Mouse (Mus musculus) cortical plate, adult 2 months (tissue): ENCODE measurements around the gene Map3k7. TPM values are rescaled to one million over a fixed set of nuclear protein-coding genes. Genes with fewer than 3 reads are reported as not detected.

ENCODE experiments used
- H3K27ac ChIP-seq: fragments of 200-500 bp; 2 replicates; pipeline ENCODE4 v1.5.1; 2012; ENCODE audit warnings: low read length, control low read depth, inconsistent platforms; ENCODE audit not compliant: insufficient read depth
- H3K4me1 ChIP-seq: fragments of 200-500 bp; 2 replicates; pipeline ENCODE4 v1.6.1; 2011; ENCODE audit warnings: low read length; ENCODE audit not compliant: control insufficient read depth, insufficient read depth
- H3K4me3 ChIP-seq: fragments of 200-500 bp; 2 replicates; pipeline ENCODE4 v1.5.1; 2011; ENCODE audit warnings: mild to moderate bottlenecking, low read length, control low read depth; ENCODE audit not compliant: insufficient read depth
- CTCF ChIP-seq: fragments of 200-500 bp; IDR thresholded peaks from 2 replicates; pipeline ENCODE4 v1.5.1; 2011; ENCODE audit warnings: mild to moderate bottlenecking, control low read depth, low read length; ENCODE audit not compliant: insufficient read depth; ENCODE audit errors: extremely low read depth
- POLR2A ChIP-seq: fragments of 200-500 bp; IDR thresholded peaks from 2 replicates; pipeline ENCODE4 v1.6.1; 2011; ENCODE audit warnings: mild to moderate bottlenecking, low read length, control low read depth; ENCODE audit not compliant: insufficient read depth; ENCODE audit errors: extremely low read depth
- polyA plus RNA-seq: library from polyadenylated mRNA; depleted of rRNA; stranded (reverse); fragments of >200 nt; gene quantifications from 2 replicates; pipeline ENCODE4 v1.2.3, GENCODE M21; 2012

Map3k7 gene
- polyA plus RNA-seq, 1 experiment = 35.7 TPM

- Histone ChIP-seq H3K4me3 (peak overlapping the region; percentile 59; the same call in 1 of the 2 replicates), H3K27ac (no peak overlapping the region), H3K4me1 (no peaks in the 10 kb centered on the region)
- no peak for TF ChIP-seq CTCF
- no peak for TF ChIP-seq POLR2A
Measured at GRCm38 (mm10) chr4:31936911-31937375, 27.0 kb upstream of the Map3k7 start.

GRCm38 (mm10) chr4:31937376-31938281, 26.3 kb upstream of the Map3k7 start:
- no peak for TF ChIP-seq CTCF
- no peak for TF ChIP-seq POLR2A
- H3K4me3 ChIP-seq = peak overlapping the region; percentile 59
- no peaks in the 10 kb centered on the region for H3K4me1 ChIP-seq
- H3K27ac ChIP-seq = no peak overlapping the region; the same call in 1 of the 2 replicates

- Histone ChIP-seq H3K27ac (no peak overlapping the region), H3K4me1 (no peaks in the 10 kb centered on the region), H3K4me3 (no peak overlapping the region; the same call in 1 of the 2 replicates)
- TF ChIP-seq POLR2A = no peak
- peak; percentile 53; the same call in 1 of the 2 replicates for TF ChIP-seq CTCF
Measured at GRCm38 (mm10) chr4:31938416-31939106, 25.3 kb upstream of the Map3k7 start.

- H3K27ac ChIP-seq = no peak overlapping the region
- TF ChIP-seq CTCF (no peak), POLR2A (no peak)
- H3K4me3 ChIP-seq = no peak overlapping the region
- no peaks in the 10 kb centered on the region for H3K4me1 ChIP-seq
Measured at GRCm38 (mm10) chr4:31941616-31942015, 22.3 kb upstream of the Map3k7 start.

GRCm38 (mm10) chr4:31943045-31943444, 20.9 kb upstream of the Map3k7 start:
- no peak overlapping the region for H3K4me3 ChIP-seq
- no peak overlapping the region for H3K27ac ChIP-seq
- TF ChIP-seq CTCF = no peak
- TF ChIP-seq POLR2A = no peak
- H3K4me1 ChIP-seq = no peaks in the 10 kb centered on the region

- Histone ChIP-seq H3K27ac (no peak overlapping the region), H3K4me1 (peaks cover 2% of the 10 kb centered on the region; the same call in 1 of the 2 replicates), H3K4me3 (peak overlapping the region; percentile 90)
- TF ChIP-seq POLR2A (no peak), CTCF (no peak)
Measured at GRCm38 (mm10) chr4:31964194-31964875, 438 bp downstream of the Map3k7 start.

- peak overlapping the region; percentile 90; the same call in 1 of the 2 replicates for H3K4me3 ChIP-seq
- TF ChIP-seq CTCF (no peak), POLR2A (no peak)
- no peak overlapping the region for H3K27ac ChIP-seq
- peaks cover 2% of the 10 kb centered on the region; the same call in 1 of the 2 replicates for H3K4me1 ChIP-seq
Measured at GRCm38 (mm10) chr4:31965208-31965607, 1.3 kb downstream of the Map3k7 start.

GRCm38 (mm10) chr4:31971437-31971836, 7.5 kb downstream of the Map3k7 start:
- TF ChIP-seq CTCF (no peak), POLR2A (no peak)
- Histone ChIP-seq H3K4me3 (no peak overlapping the region), H3K27ac (no peak overlapping the region), H3K4me1 (peaks cover 2% of the 10 kb centered on the region; the same call in 1 of the 2 replicates)

GRCm38 (mm10) chr4:31972181-31972580, 8.3 kb downstream of the Map3k7 start:
- no peak overlapping the region for H3K27ac ChIP-seq
- TF ChIP-seq CTCF (peak; percentile 13; the same call in 1 of the 2 replicates), POLR2A (no peak)
- peaks cover 2% of the 10 kb centered on the region; the same call in 1 of the 2 replicates for H3K4me1 ChIP-seq
- H3K4me3 ChIP-seq = no peak overlapping the region
